Mouse (Mus musculus) CH12.LX (cell line): ENCODE results near the gene Snai1. TPM values are rescaled to one million over a fixed set of nuclear protein-coding genes. Genes with fewer than 3 reads are reported as not detected.

Experiments used
- DNase-seq: peaks from one replicate; pipeline ENCODE4 v3.0.0-alpha.2; 2013; ENCODE audit errors: extremely low read depth
- H3K27ac ChIP-seq: 2 replicates; pipeline ENCODE4 v1.5.1; 2012; ENCODE audit warnings: low read depth, mild to moderate bottlenecking, control low read depth, moderate library complexity; ENCODE audit not compliant: insufficient read depth
- H3K27me3 ChIP-seq: replicated peaks from 2 replicates; pipeline ENCODE3; 2012; ENCODE audit warnings: inconsistent platforms
- H3K36me3 ChIP-seq, 2 experiments: replicated peaks in 1 of 2; 2 replicates each; pipeline versions ENCODE3 to v1.6.1; 2012; ENCODE audit warnings: inconsistent platforms in 1 of 2, low read length in 1 of 2, mild to moderate bottlenecking in 1 of 2, mixed read lengths in 1 of 2, moderate library complexity in 1 of 2; ENCODE audit not compliant: control insufficient read depth in 1 of 2, insufficient read depth in 1 of 2
- H3K4me1 ChIP-seq, 2 experiments: 2 replicates each; pipeline ENCODE4 v1.6.1; 2012; ENCODE audit warnings: inconsistent platforms in 1 of 2, moderate library complexity in 1 of 2; ENCODE audit not compliant: insufficient read depth in 2 of 2, control insufficient read depth in 1 of 2
- H3K4me2 ChIP-seq: 2 replicates; pipeline ENCODE4 v1.6.1; 2012; ENCODE audit warnings: low read depth, mild to moderate bottlenecking, control low read depth; ENCODE audit not compliant: poor library complexity, insufficient read depth, severe bottlenecking
- H3K4me3 ChIP-seq, 3 experiments: fragments of 150-350 bp in 1 of 3; sonication (generic) in 1 of 3; replicated peaks in 1 of 3; 2 replicates each; pipeline versions ENCODE3 to v1.5.1; 2011 to 2012; ENCODE audit warnings: low read depth in 2 of 3, low read length in 2 of 3, mild to moderate bottlenecking in 2 of 3, moderate library complexity in 2 of 3, control low read depth in 1 of 3, improper control_type of control experiment in 1 of 3, inconsistent platforms in 1 of 3, mixed read lengths in 1 of 3; ENCODE audit not compliant: poor library complexity in 1 of 3
- H3K79me2 ChIP-seq: replicated peaks from 2 replicates; pipeline ENCODE4 v1.6.1; 2012; ENCODE audit warnings: mild to moderate bottlenecking, moderate library complexity; ENCODE audit not compliant: control insufficient read depth, poor library complexity, insufficient read depth, severe bottlenecking; ENCODE audit errors: extremely low read depth
- H3K9ac ChIP-seq: 2 replicates; pipeline ENCODE4 v1.6.1; 2012; ENCODE audit warnings: low read depth, mild to moderate bottlenecking, control low read depth, moderate library complexity; ENCODE audit not compliant: insufficient read depth
- H3K9me3 ChIP-seq: replicated peaks from 2 replicates; pipeline ENCODE3; 2012; ENCODE audit warnings: low read length, inconsistent platforms, mixed read lengths
- CHD1 ChIP-seq: IDR thresholded peaks from 2 replicates; pipeline ENCODE4 v1.6.1; 2012; ENCODE audit warnings: low read depth, low read length, improper control_type of control experiment, inconsistent platforms
- CTCF ChIP-seq, 2 experiments: IDR thresholded peaks in 1 of 2; conservative IDR thresholded peaks in 1 of 2; 2 replicates each; pipeline ENCODE4 v1.5.1; 2011 to 2012; ENCODE audit warnings: low read depth in 2 of 2, low read length in 2 of 2, improper control_type of control experiment in 1 of 2, inconsistent platforms in 1 of 2, mild to moderate bottlenecking in 1 of 2, moderate library complexity in 1 of 2
- E2F4 ChIP-seq: IDR thresholded peaks from 2 replicates; pipeline ENCODE4 v1.6.1; 2011; ENCODE audit warnings: low read depth, low read length, improper control_type of control experiment; ENCODE audit not compliant: insufficient replicate concordance
- ELF1 ChIP-seq: IDR thresholded peaks from 2 replicates; pipeline ENCODE4 v1.6.1; 2014; ENCODE audit warnings: low read depth, mild to moderate bottlenecking, inconsistent platforms, low read length, improper control_type of control experiment
- EP300 ChIP-seq: IDR thresholded peaks from 2 replicates; pipeline ENCODE4 v1.6.1; 2011; ENCODE audit warnings: low read length, improper control_type of control experiment
- ETS1 ChIP-seq: conservative IDR thresholded peaks from 2 replicates; pipeline ENCODE4 v1.6.1; 2012; ENCODE audit warnings: low read depth, mild to moderate bottlenecking, inconsistent platforms, low read length, improper control_type of control experiment, moderate library complexity
- GABPA ChIP-seq: IDR thresholded peaks from 2 replicates; pipeline ENCODE4 v1.6.1; 2012; ENCODE audit warnings: low read depth, low read length, improper control_type of control experiment, inconsistent platforms; ENCODE audit not compliant: insufficient replicate concordance
- HCFC1 ChIP-seq: IDR thresholded peaks from 2 replicates; pipeline ENCODE4 v1.6.1; 2012; ENCODE audit warnings: low read depth, mild to moderate bottlenecking, inconsistent platforms, low read length, improper control_type of control experiment
- JUN ChIP-seq: IDR thresholded peaks from 2 replicates; pipeline ENCODE4 v1.6.1; 2011; ENCODE audit warnings: low read depth, mild to moderate bottlenecking, low read length, improper control_type of control experiment, moderate library complexity; ENCODE audit not compliant: insufficient read depth
- JUND ChIP-seq: conservative IDR thresholded peaks from 2 replicates; pipeline ENCODE4 v1.6.1; 2011; ENCODE audit warnings: low read depth, low read length, improper control_type of control experiment
- KAT2A ChIP-seq: IDR thresholded peaks from 2 replicates; pipeline ENCODE4 v1.6.1; 2012; ENCODE audit warnings: low read length, improper control_type of control experiment, inconsistent platforms; ENCODE audit not compliant: insufficient replicate concordance
- MAFK ChIP-seq: IDR thresholded peaks from 2 replicates; pipeline ENCODE4 v1.6.1; 2011; ENCODE audit warnings: low read length, improper control_type of control experiment; ENCODE audit not compliant: insufficient replicate concordance
- MAX ChIP-seq: IDR thresholded peaks from 2 replicates; pipeline ENCODE4 v1.6.1; 2011; ENCODE audit warnings: low read length, improper control_type of control experiment
- MAZ ChIP-seq: IDR thresholded peaks from 2 replicates; pipeline ENCODE4 v1.6.1; 2012; ENCODE audit warnings: low read depth, mild to moderate bottlenecking, inconsistent platforms, low read length, improper control_type of control experiment, moderate library complexity
- MXI1 ChIP-seq: IDR thresholded peaks from 2 replicates; pipeline ENCODE4 v1.6.1; 2011; ENCODE audit warnings: mild to moderate bottlenecking, low read depth, low read length, improper control_type of control experiment
- MYC ChIP-seq: IDR thresholded peaks from 2 replicates; pipeline ENCODE4 v1.6.1; 2011; ENCODE audit warnings: low read depth, mild to moderate bottlenecking, improper control_type of control experiment, low read length
- NRF1 ChIP-seq: IDR thresholded peaks from 2 replicates; pipeline ENCODE4 v1.6.1; 2014; ENCODE audit warnings: low read depth, mild to moderate bottlenecking, inconsistent platforms, low read length, improper control_type of control experiment, moderate library complexity
- POLR2A ChIP-seq: IDR thresholded peaks from 2 replicates; pipeline ENCODE4 v1.6.1; 2011; ENCODE audit warnings: low read depth, mild to moderate bottlenecking, improper control_type of control experiment, low read length
- RAD21 ChIP-seq: IDR thresholded peaks from 2 replicates; pipeline ENCODE4 v1.6.1; 2011; ENCODE audit warnings: low read depth, mild to moderate bottlenecking, low read length, improper control_type of control experiment, moderate library complexity
- RCOR1 ChIP-seq: conservative IDR thresholded peaks from 2 replicates; pipeline ENCODE4 v1.6.1; 2012; ENCODE audit warnings: low read depth, mild to moderate bottlenecking, inconsistent platforms, low read length, improper control_type of control experiment
- SIN3A ChIP-seq: IDR thresholded peaks from 2 replicates; pipeline ENCODE4 v1.6.1; 2012; ENCODE audit warnings: low read length, improper control_type of control experiment, inconsistent platforms
- SMC3 ChIP-seq: IDR thresholded peaks from 2 replicates; pipeline ENCODE4 v1.6.1; 2011; ENCODE audit warnings: low read depth, low read length, improper control_type of control experiment
- TBP ChIP-seq: conservative IDR thresholded peaks from 2 replicates; pipeline ENCODE4 v1.6.1; 2011; ENCODE audit warnings: low read depth, low read length, improper control_type of control experiment
- TCF12 ChIP-seq: IDR thresholded peaks from 2 replicates; pipeline ENCODE4 v1.6.1; 2014; ENCODE audit warnings: low read depth, mild to moderate bottlenecking, inconsistent platforms, low read length, improper control_type of control experiment
- UBTF ChIP-seq: IDR thresholded peaks from 2 replicates; pipeline ENCODE4 v1.6.1; 2012; ENCODE audit warnings: low read depth, mild to moderate bottlenecking, inconsistent platforms, low read length, improper control_type of control experiment, moderate library complexity
- USF1 ChIP-seq: IDR thresholded peaks from 2 replicates; pipeline ENCODE4 v1.6.1; 2014; ENCODE audit warnings: low read depth, mild to moderate bottlenecking, inconsistent platforms, low read length, improper control_type of control experiment
- ZKSCAN1 ChIP-seq: IDR thresholded peaks from 2 replicates; pipeline ENCODE4 v1.6.1; 2012; ENCODE audit warnings: low read depth, inconsistent platforms, low read length, improper control_type of control experiment, borderline replicate concordance
- ZMIZ1 ChIP-seq: IDR thresholded peaks from 2 replicates; pipeline ENCODE4 v1.6.1; 2012; ENCODE audit warnings: low read depth, mild to moderate bottlenecking, inconsistent platforms, low read length, improper control_type of control experiment
- ZNF384 ChIP-seq: IDR thresholded peaks from 2 replicates; pipeline ENCODE4 v1.6.1; 2012; ENCODE audit warnings: low read depth, low read length, improper control_type of control experiment, inconsistent platforms
- dilution Hi-C: fragments of 300-500 bp; cut with MboI; formaldehyde crosslinking; loops from 2 replicates; pipeline ENCODE4 v1.14.3; 2020; ENCODE audit warnings: low sequenced_read_pairs; ENCODE audit not compliant: extremely low pct_unique_long_range_greater_than_20kb, extremely low pct_ligation_motif_present
- in situ Hi-C: fragments of 300-500 bp; cut with MboI; formaldehyde crosslinking; loops from 3 replicates; pipeline ENCODE4 v1.14.3; 2019; ENCODE audit warnings: low sequenced_read_pairs, low pct_ligation_motif_present, low pct_unique_long_range_greater_than_20kb, mixed read lengths
- polyA plus RNA-seq: library from polyadenylated mRNA; unstranded; fragments of >175 nt; gene quantifications from 2 replicates; pipeline ENCODE4 v1.2.1, GENCODE M21; 2012; ENCODE audit warnings: low read depth; ENCODE audit not compliant: insufficient read length
- total RNA-seq, 2 experiments: library from RNA; depleted of rRNA; stranded (reverse); fragments of 300-350 nt in 1 of 2; fragments of >200 nt in 1 of 2; gene quantifications; 2 replicates each; pipeline ENCODE4 v1.2.3; 2012 to 2014

Gene Snai1
- total and polyA plus RNA-seq, 3 experiments: 1.6 to 12.6 (median 3.1) TPM

DNA sequence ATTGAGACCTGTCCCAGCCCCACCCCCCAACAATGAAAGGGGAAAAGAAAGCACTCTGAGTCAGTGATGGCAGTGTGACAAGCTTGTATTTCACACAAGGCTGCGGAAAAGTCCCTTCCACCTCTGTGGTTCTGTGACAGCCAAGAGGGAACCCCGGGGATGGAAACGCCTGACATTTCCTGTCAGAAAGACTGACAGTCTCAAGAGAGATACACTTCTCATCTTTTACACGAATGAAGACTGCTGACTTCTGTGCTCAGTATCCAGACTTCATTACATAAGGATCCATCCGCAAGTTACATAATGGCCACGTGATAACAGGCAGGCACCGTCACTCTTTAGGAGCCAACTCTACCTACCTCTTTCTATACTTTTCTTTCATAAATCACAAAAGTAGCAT is 41.6 kb upstream of the Snai1 start:
- peak; percentile 65 for DNase-seq
- TF ChIP-seq CTCF (conservative IDR thresholded peaks at IDR 0.05 in 1 of 2, IDR thresholded peaks at IDR 0.05 in 1 of 2; ENCODE audit: low read depth in 2 of 2, low read length in 2 of 2): no peak
- TF ChIP-seq ETS1: peak; percentile 54; the same call in 1 of the 2 replicates
- no peak for TF ChIP-seq RAD21
- TF ChIP-seq GABPA: no peak
- no peak for TF ChIP-seq TBP
- Histone ChIP-seq H3K4me1 (peaks cover 4 to 30% of the 10 kb centered on the region in 2 experiments), H3K27ac (no peak overlapping the region), H3K9ac (no peak overlapping the region), H3K27me3 (no peaks in the 10 kb centered on the region), H3K36me3 (peaks cover 0 to 12% of the 10 kb centered on the region in 2 experiments), H3K9me3 (no peaks in the 10 kb centered on the region), H3K79me2 (peaks cover 15% of the 10 kb centered on the region), H3K4me2 (no peak overlapping the region), H3K4me3 (no peak overlapping the region)
- in situ Hi-C loops: no loop called here
- dilution Hi-C loops: no loop called here

GRCm38 (mm10) chr2:167497272-167497671 is 40.7 kb upstream of the Snai1 start:
- Histone ChIP-seq H3K4me3 (no peak overlapping the region), H3K79me2 (peaks cover 7% of the 10 kb centered on the region), H3K4me2 (no peak overlapping the region), H3K4me1 (peaks cover 4 to 28% of the 10 kb centered on the region in 2 experiments), H3K27ac (no peak overlapping the region), H3K9me3 (no peaks in the 10 kb centered on the region), H3K27me3 (no peaks in the 10 kb centered on the region), H3K9ac (no peak overlapping the region), H3K36me3 (peaks cover 0 to 12% of the 10 kb centered on the region in 2 experiments)
- dilution Hi-C loops (no loop called here), in situ Hi-C loops (no loop called here)
- no peak for TF ChIP-seq E2F4
- TF ChIP-seq ZKSCAN1: no peak
- no peak for TF ChIP-seq SIN3A
- TF ChIP-seq UBTF: no peak
- TF ChIP-seq CHD1: no peak
- TF ChIP-seq RAD21: peak; percentile 57
- no peak for TF ChIP-seq ZNF384
- TF ChIP-seq JUND: no peak
- no peak for TF ChIP-seq MXI1
- no peak for TF ChIP-seq MYC
- peak; percentile 53 for TF ChIP-seq SMC3
- TF ChIP-seq ELF1: no peak
- TF ChIP-seq EP300: no peak
- no peak for TF ChIP-seq MAX
- TF ChIP-seq JUN: no peak
- TF ChIP-seq CTCF (conservative IDR thresholded peaks at IDR 0.05 in 1 of 2, IDR thresholded peaks at IDR 0.05 in 1 of 2; ENCODE audit: low read depth in 2 of 2, low read length in 2 of 2): peak; percentile 53 to 68
- TF ChIP-seq USF1: no peak
- TF ChIP-seq ZMIZ1: no peak
- no peak for TF ChIP-seq NRF1
- TF ChIP-seq MAFK: no peak
- TF ChIP-seq TBP: no peak
- TF ChIP-seq POLR2A: no peak
- no peak for TF ChIP-seq KAT2A
- no peak for TF ChIP-seq HCFC1
- no peak for TF ChIP-seq RCOR1
- TF ChIP-seq TCF12: no peak
- no peak for TF ChIP-seq MAZ
- peak; percentile 61 for DNase-seq
